Mouse (Mus musculus) mesoderm, embryonic 11.5 days (tissue): ENCODE measurements around the gene Xaf1.
"Not testable (repeated sequence)": the region's sequence is repeated elsewhere in the genome, so short reads cannot be mapped to it uniquely, and the experiment has no call there.

ENCODE experiments used
- DNase-seq: peaks from one replicate; pipeline ENCODE4 v3.0.0-alpha.2; 2012; ENCODE audit warnings: low read depth, low spot score

The Xaf1 gene

DNA sequence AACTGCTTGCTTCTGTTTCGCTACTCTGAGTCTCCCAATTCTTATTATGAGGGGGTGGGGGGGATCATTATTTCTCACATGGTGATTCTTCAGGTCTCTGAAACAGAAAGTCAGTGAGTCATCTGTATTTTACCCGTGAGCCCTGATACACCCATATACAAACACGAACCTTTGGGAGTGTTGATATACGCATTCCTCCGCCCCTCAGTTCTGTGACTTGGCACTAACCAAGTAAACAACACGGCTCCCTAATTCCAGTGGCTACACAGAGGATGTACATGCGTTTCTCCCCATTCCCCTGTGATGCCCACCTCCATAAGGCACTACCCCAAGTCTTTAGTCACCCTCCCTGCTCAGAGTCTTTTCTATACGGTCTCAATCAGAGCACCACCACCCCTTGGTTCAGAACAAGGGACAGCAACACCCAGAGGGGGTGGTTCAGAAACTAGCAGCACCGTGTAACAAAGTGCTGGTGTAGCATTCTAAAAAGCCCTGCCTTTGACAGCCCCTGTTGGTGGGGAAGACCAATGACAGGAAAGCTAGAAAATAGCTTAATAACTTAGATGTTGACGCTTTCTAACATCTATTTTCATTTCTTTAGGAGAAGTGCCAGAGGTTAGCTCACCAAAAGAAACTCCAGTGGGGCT is 10.0 kb downstream of the Xaf1 start:
- DNase-seq, result no peak

GRCm38 (mm10) chr11:72314151-72314895 is 12.9 kb downstream of the Xaf1 start, which contains the start of gene Fbxo39:
Fbxo39 (plus strand) TSS chr11:72314444.
- no peak for DNase-seq

GRCm38 (mm10) chr11:72318026-72318425 is 16.6 kb downstream of the Xaf1 start:
- no peak for DNase-seq

- DNase-seq, result no peak
These were observed 23.0 kb downstream of the Xaf1 start for GRCm38 (mm10) chr11:72324431-72324830.

- DNase-seq, result no peak
These were observed 24.3 kb downstream of the Xaf1 start for GRCm38 (mm10) chr11:72325701-72326100.

GRCm38 (mm10) chr11:72332951-72333667 is 31.7 kb downstream of the Xaf1 start:
- no peak for DNase-seq

DNA sequence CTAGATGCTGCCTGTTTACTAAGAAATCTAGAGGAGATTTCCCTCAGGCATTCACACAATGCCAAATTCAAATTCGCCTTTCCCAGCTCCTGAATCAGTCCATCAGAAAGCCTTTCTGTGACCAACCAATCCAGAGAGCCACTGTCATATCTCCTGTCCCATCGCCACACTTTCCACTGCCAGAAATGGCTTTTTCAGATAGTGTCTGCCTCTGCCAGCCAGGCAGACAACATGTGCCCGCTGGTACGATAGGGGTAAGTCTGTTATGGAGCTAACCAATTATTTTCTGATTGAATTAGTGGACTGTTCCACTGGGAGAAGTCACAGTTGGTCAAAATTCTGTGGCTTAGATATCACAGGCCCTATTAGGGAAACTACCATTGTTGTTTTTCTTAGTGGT is 33.2 kb downstream of the Xaf1 start:
- no peak for DNase-seq

- no peak for DNase-seq
These were observed 35.3 kb downstream of the Xaf1 start for GRCm38 (mm10) chr11:72336726-72337125.

DNA sequence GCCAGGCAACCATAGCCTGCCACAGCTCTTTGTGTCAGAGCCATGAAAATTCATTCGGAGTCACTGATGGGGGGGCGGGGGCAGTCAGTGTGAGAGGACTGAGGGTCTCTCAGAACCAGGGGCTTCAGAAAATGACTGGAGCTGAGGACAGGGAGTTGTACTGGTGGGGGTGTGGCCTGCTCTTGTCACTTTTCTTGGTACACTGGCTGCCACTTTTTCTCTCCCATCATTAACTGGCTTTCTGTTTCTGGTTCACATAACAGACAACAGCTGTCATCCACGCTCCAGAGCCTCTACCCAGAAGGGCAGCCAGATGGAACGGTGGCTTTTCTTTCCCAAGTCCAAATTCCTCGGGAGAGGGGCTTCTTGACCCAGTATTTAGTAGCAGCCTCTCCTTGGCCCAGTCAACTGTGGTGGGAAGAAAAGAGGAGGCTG is 37.0 kb downstream of the Xaf1 start:
- peak; percentile 41 for DNase-seq

GRCm38 (mm10) chr11:72339716-72340115 is 38.3 kb downstream of the Xaf1 start:
- no peak for DNase-seq

DNA sequence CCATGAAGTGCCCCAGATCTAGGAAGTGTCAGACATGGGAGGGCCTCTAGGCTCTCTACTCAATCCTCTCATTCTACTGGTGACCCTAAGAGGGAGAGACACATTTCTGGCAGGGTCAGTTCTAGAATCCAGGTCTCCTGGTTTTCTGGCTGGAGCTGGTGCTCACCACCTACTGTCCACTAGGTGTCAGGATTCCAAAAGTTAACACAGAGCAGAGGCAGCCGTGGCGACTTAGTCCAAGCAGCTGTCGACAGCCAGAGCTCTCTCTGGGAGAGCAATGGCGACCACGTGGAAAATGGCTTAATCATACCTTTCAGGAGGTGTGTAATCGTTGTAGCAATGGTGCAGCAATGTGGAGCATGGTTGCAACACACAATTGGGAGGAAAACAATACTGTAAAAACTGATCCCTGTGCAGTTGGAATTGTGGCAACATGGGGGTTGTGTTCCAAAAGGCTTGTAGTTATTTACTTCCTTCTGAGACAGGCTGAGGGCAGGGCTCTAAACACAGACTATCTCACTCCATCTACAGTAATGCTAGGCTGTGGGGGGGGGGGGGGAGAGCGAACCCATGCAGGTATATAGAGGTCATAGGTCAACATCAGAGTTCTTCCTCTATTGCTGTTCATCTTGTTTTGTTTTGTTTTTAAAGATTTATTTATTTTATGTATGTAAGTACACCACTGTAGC is 41.3 kb downstream of the Xaf1 start:
- DNase-seq, result peak; percentile 82

- not testable (repeated sequence) for DNase-seq
These were observed 41.8 kb downstream of the Xaf1 start for GRCm38 (mm10) chr11:72343238-72343625.

DNA sequence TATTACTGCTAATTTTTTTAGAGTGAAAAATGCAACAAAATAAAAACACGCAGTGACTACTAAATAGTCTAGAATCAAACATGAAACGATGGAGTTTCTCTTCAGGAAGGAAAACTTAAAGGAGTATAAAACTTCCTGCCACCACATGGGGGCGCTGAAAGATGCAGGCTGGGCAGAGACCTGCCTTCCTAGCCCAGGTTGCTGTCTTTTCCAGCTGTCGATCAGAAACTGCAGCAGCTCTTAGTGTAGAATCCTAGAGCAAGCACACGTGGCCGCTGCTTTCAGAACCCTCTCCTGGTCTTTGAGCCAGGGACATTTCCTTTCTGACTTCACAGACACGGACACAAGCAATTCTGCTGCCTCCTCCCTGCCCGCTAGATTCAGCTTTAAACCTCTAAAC is 42.5 kb downstream of the Xaf1 start:
- DNase-seq, result peak; percentile 71

DNA sequence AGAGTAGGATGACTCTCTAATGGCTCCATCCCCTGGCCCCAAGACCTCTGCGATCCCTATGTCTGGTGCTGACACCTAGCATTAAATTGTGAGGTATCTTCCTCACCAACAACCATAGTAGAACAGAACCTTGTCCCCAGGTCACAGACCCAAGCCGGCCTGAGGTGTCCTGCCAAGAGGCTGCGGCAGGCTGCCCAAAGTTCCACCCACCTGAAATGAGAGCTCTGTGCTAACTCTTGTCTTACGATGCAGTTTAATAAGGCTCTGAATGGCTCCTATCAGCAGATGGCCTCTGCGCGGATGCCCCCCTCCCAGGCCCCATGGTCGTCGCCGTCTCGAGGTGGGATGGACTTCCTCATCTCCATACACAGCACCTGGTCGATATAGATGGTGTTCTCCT is 43.1 kb downstream of the Xaf1 start:
- DNase-seq, result no peak

DNA sequence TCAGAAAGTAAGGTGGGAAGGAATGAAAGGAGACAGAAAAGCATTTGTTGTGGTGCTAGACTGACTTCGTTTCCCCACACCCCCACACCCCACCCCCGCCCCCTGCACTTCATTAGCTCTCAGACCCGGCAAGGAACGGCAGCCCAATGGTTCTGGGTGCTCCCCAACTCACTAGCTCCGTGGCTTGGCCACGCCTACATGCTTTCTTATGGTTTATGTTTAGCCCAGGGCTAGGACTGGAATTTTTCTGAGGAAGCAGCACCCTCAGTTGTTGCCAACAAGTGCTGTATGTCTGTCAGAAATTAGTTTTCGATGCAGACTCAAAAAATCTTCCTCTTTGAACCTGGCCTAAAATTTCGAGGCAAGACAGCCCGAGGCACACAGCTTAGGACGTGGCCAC is 47.1 kb downstream of the Xaf1 start:
- DNase-seq, result no peak

DNA sequence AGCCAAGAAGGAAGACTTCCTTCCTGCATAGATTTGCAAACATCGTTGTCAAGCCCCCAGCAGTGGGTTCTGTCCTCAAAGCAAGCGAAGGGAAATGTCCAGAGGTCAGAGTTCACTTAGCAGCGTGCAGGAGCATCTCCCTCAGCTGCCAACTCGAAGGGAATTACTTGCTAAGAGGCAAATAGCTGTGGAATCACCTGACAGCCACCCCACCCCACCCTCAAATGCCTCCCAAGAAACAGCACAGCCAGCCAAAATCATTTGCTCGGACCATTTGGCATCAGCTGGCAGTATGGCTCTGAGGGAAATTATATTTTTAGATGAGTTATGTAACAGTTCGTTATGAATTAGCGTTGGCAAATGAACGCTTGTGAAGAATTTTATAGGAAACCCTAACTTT is 47.6 kb downstream of the Xaf1 start:
- no peak for DNase-seq

DNA sequence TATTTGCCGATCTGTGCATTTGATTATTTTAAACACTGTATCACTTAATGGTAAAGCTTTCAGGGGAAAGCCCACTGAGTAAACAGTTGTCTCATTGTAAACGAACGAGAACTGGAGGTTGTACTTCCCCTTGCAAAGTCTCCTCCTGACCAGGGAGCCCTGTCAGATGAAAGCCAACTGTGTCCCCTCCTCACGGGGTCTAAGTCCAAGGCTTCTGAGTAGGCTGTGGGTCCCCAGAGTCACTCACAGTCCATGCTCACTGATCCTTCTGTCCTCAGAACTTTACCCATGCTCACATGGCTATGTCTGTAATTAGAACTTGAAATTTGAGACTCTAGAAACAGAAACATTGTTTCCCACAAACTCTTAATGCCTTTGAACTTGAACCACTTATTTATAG is 48.2 kb downstream of the Xaf1 start:
- DNase-seq, result no peak

DNA sequence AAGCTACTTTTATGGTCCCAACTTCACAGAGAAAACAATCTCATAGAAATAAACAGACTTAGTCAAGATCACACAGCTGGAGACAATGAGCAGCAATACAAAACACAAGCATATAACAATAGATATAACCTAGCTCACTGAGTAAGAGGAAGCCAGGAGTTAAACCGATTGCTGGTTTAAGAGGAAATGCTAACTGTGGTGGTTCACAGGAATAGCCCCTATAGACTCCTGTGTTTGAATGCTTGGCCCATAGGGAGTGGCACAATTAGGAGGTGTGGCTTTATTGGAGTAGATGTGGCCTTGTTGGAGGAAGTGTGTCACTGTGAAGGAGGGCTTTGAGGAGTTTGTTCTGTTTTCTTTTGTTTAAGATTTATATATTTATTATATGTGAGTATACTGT is 50.8 kb downstream of the Xaf1 start:
- no peak for DNase-seq

GRCm38 (mm10) chr11:72353186-72353585 is 51.8 kb downstream of the Xaf1 start:
- DNase-seq, result no peak

- DNase-seq, result peak; percentile 76
These were observed 53.7 kb downstream of the Xaf1 start for GRCm38 (mm10) chr11:72354971-72355728.
